ENCODE assay signal across 10 mouse cellular contexts in the genomic region with DNA sequence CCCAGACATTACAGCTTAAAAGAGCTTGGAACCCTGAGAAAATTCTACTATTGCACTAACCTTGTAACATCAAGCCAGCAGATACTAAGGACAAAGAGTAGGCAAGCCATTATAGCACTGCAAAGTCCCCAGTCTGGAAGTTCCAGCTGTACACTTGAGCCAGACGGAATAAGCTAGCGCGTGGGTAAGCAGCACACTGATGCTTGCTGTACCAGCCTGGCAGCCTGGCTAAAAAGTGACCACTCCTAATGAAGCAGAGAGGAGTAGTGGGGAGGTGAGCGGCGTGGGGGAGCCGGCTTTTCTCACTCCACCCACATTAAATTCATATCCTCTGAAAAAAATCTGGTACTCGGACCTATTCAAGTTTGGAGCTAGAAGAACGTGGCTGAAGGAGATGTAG.
"Had no signal": no experiment of that assay in that cellular context is flagged by ENCODE, and none has a peak within 500 bp of the region (broad histone marks: within the 10 kb centered on the region; RNA-seq: fewer than 3 reads in every experiment).

No protein-coding gene starts in this region.

- H3K27me3 ChIP-seq: limb, embryonic 13.5 days; neural tube, embryonic 15.5 days had no signal

- H3K4me2 ChIP-seq: limb, embryonic 13.5 days; midbrain, embryonic 13.5 days; neural tube, embryonic 15.5 days had no signal

- ATAC-seq: midbrain, embryonic 13.5 days had no signal

- H3K4me1 ChIP-seq: midbrain, embryonic 13.5 days had no signal

- H3K9ac ChIP-seq: limb, embryonic 13.5 days; liver, embryonic 14.5 days; midbrain, embryonic 13.5 days; neural tube, embryonic 15.5 days had no signal

- H3K27ac ChIP-seq: layer of hippocampus, adult 2 months; limb, embryonic 13.5 days; liver, embryonic 14.5 days; midbrain, embryonic 13.5 days; neural tube, embryonic 15.5 days had no signal

- H3K9me3 ChIP-seq: limb, embryonic 13.5 days; midbrain, embryonic 13.5 days; neural tube, embryonic 15.5 days had no signal

- H3K4me3 ChIP-seq: layer of hippocampus, adult 2 months; limb, embryonic 13.5 days; midbrain, embryonic 13.5 days; myocyte; neural tube, embryonic 15.5 days had no signal

- DNase-seq: lung, adult 18-20 months; right cerebral cortex, adult 18-20 months; thymus, adult 18-20 months; thymus, postnatal 14 days had no signal

- H3K36me3 ChIP-seq: limb, embryonic 13.5 days; midbrain, embryonic 13.5 days; neural tube, embryonic 15.5 days had no signal
